Mouse (Mus musculus) midbrain, embryonic 11.5 days (tissue): ENCODE data around the gene Gm973. TPM values are rescaled to one million over a fixed set of nuclear protein-coding genes. Genes with fewer than 3 reads are reported as not detected.
A peak's percentile ranks its signal among the peaks of the same experiment; 100 is the strongest.

Experiments
- ATAC-seq: fragments of 200-750 bp; cut with Nextera tagmentation; 2 replicates; pipeline ENCODE4 v1.8.0; 2017; ENCODE audit warnings: moderate TSS enrichment, moderate library complexity; ENCODE audit not compliant: low FRiP score
- DNase-seq: peaks from one replicate; pipeline ENCODE4 v3.0.0; 2015; ENCODE audit warnings: low spot score; ENCODE audit errors: missing footprints
- H3K27ac ChIP-seq: fragments of 300-500 bp; sonication (generic); 2 replicates; pipeline ENCODE4 v1.5.1; 2014; ENCODE audit warnings: low read depth, low read length
- H3K27me3 ChIP-seq: fragments of 300-500 bp; sonication (generic); 2 replicates; pipeline ENCODE4 v1.6.1; 2014; ENCODE audit warnings: mild to moderate bottlenecking, low read length, moderate library complexity, mixed read lengths; ENCODE audit not compliant: control insufficient read depth, insufficient read depth
- H3K36me3 ChIP-seq: fragments of 300-500 bp; sonication (generic); 2 replicates; pipeline ENCODE4 v1.6.1; 2014; ENCODE audit warnings: mild to moderate bottlenecking, low read length, moderate library complexity, mixed read lengths; ENCODE audit not compliant: control insufficient read depth, insufficient read depth
- H3K4me1 ChIP-seq: fragments of 300-500 bp; sonication (generic); 2 replicates; pipeline ENCODE4 v1.6.1; 2014; ENCODE audit warnings: low read length; ENCODE audit not compliant: control insufficient read depth, insufficient read depth
- H3K4me2 ChIP-seq: fragments of 300-500 bp; sonication (generic); 2 replicates; pipeline ENCODE4 v1.6.1; 2014; ENCODE audit warnings: mild to moderate bottlenecking, moderate library complexity
- H3K4me3 ChIP-seq: fragments of 300-500 bp; sonication (generic); 2 replicates; pipeline ENCODE4 v1.5.1; 2014; ENCODE audit warnings: low read depth, low read length
- H3K9ac ChIP-seq: fragments of 300-500 bp; sonication (generic); 2 replicates; pipeline ENCODE4 v1.6.1; 2014; ENCODE audit warnings: low read length
- H3K9me3 ChIP-seq: fragments of 300-500 bp; sonication (generic); 2 replicates; pipeline ENCODE4 v1.6.1; 2016; ENCODE audit warnings: low read length; ENCODE audit not compliant: control insufficient read depth
- WGBS: fragments of 180-500 bp; shearing (Covaris S2); extraction: QIAGEN DNeasy Blood & Tissue Kit; methylation state at CpG from one replicate; pipeline ENCODE4 v1.1.7; 2014; 5-methylcytosine and 5-hydroxymethylcytosine counted together
- polyA plus RNA-seq: library from polyadenylated mRNA; unstranded; fragments of >200 nt; fragmentation: Nextera tagmentation; extraction: Ambion mirVana; gene quantifications from 2 replicates; pipeline ENCODE4 v1.2.1, GENCODE M21; 2014

Gm973 gene
- polyA plus RNA-seq, 1 experiment from 2014 or later = 7.0 TPM

- Histone ChIP-seq H3K4me2 (no peak overlapping the region), H3K27ac (no peak overlapping the region), H3K27me3 (no peaks in the 10 kb centered on the region), H3K9me3 (no peaks in the 10 kb centered on the region), H3K9ac (no peak overlapping the region), H3K4me1 (no peaks in the 10 kb centered on the region), H3K36me3 (no peaks in the 10 kb centered on the region), H3K4me3 (no peak overlapping the region)
- DNase-seq (no peak), ATAC-seq (no peak)
- WGBS = 65% methylated on average over 11 of the region's 11 CpGs
Measured at GRCm38 (mm10) chr1:59602531-59603416, 86.7 kb downstream of the Gm973 start.

- no peak overlapping the region for H3K4me3 ChIP-seq
- H3K27ac ChIP-seq = no peak overlapping the region
- no peaks in the 10 kb centered on the region for H3K4me1 ChIP-seq
- H3K9ac ChIP-seq = no peak overlapping the region
- H3K4me2 ChIP-seq = no peak overlapping the region
- no peaks in the 10 kb centered on the region for H3K36me3 ChIP-seq
- DNase-seq (no peak), ATAC-seq (no peak)
- no peaks in the 10 kb centered on the region for H3K27me3 ChIP-seq
- 92% methylated on average over 2 of the region's 2 CpGs for WGBS
- no peaks in the 10 kb centered on the region for H3K9me3 ChIP-seq
Measured at GRCm38 (mm10) chr1:59603417-59603712, 87.3 kb downstream of the Gm973 start.

GRCm38 (mm10) chr1:59603893-59604292, 87.8 kb downstream of the Gm973 start:
- Histone ChIP-seq H3K36me3 (no peaks in the 10 kb centered on the region), H3K4me2 (peak overlapping the region; percentile 19; the same call in 1 of the 2 replicates), H3K27ac (no peak overlapping the region), H3K9me3 (no peaks in the 10 kb centered on the region), H3K4me3 (no peak overlapping the region), H3K4me1 (no peaks in the 10 kb centered on the region), H3K27me3 (no peaks in the 10 kb centered on the region), H3K9ac (no peak overlapping the region)
- WGBS = 29% methylated on average over 11 of the region's 11 CpGs
- ATAC-seq = 0 out of 2 replicates have a peak, but pooled peaks have one; percentile 50
- DNase-seq = peak; percentile 93

- Histone ChIP-seq H3K9me3 (no peaks in the 10 kb centered on the region), H3K4me3 (no peak overlapping the region), H3K36me3 (no peaks in the 10 kb centered on the region), H3K27me3 (no peaks in the 10 kb centered on the region), H3K4me1 (no peaks in the 10 kb centered on the region), H3K27ac (no peak overlapping the region), H3K9ac (no peak overlapping the region), H3K4me2 (no peak overlapping the region)
- WGBS = 92% methylated on average over 13 of the region's 13 CpGs
- DNase-seq (no peak), ATAC-seq (no peak)
Measured at GRCm38 (mm10) chr1:59606479-59606878, 90.4 kb downstream of the Gm973 start.

- no peaks in the 10 kb centered on the region for H3K36me3 ChIP-seq
- H3K4me1 ChIP-seq = no peaks in the 10 kb centered on the region
- WGBS = 54% methylated on average over 7 of the region's 7 CpGs
- ATAC-seq = no peak
- H3K27me3 ChIP-seq = no peaks in the 10 kb centered on the region
- H3K27ac ChIP-seq = no peak overlapping the region
- H3K9ac ChIP-seq = no peak overlapping the region
- no peaks in the 10 kb centered on the region for H3K9me3 ChIP-seq
- H3K4me2 ChIP-seq = no peak overlapping the region
- no peak for DNase-seq
- H3K4me3 ChIP-seq = no peak overlapping the region
Measured at GRCm38 (mm10) chr1:59607071-59607470, 91.0 kb downstream of the Gm973 start.

GRCm38 (mm10) chr1:59608125-59608762, 92.2 kb downstream of the Gm973 start:
- Histone ChIP-seq H3K9ac (no peak overlapping the region), H3K27ac (no peak overlapping the region), H3K4me1 (no peaks in the 10 kb centered on the region), H3K4me2 (no peak overlapping the region), H3K27me3 (no peaks in the 10 kb centered on the region), H3K9me3 (no peaks in the 10 kb centered on the region), H3K36me3 (no peaks in the 10 kb centered on the region), H3K4me3 (no peak overlapping the region)
- no peak for ATAC-seq
- DNase-seq = no peak
- 90% methylated on average over 7 of the region's 7 CpGs for WGBS

GRCm38 (mm10) chr1:59608920-59609319, 92.9 kb downstream of the Gm973 start:
- Histone ChIP-seq H3K27ac (no peak overlapping the region), H3K4me2 (no peak overlapping the region), H3K27me3 (no peaks in the 10 kb centered on the region), H3K9me3 (no peaks in the 10 kb centered on the region), H3K4me3 (no peak overlapping the region), H3K4me1 (no peaks in the 10 kb centered on the region), H3K9ac (no peak overlapping the region), H3K36me3 (no peaks in the 10 kb centered on the region)
- ATAC-seq (no peak), DNase-seq (no peak)
- WGBS = 66% methylated on average over 5 of the region's 5 CpGs

GRCm38 (mm10) chr1:59609458-59609857, 93.4 kb downstream of the Gm973 start:
- DNase-seq = no peak
- 83% methylated on average over 4 of the region's 4 CpGs for WGBS
- no peak overlapping the region for H3K9ac ChIP-seq

GRCm38 (mm10) chr1:59609896-59610295, 93.8 kb downstream of the Gm973 start:
- DNase-seq (no peak), ATAC-seq (no peak)
- WGBS = 93% methylated on average over 10 of the region's 10 CpGs

More at GRCm38 (mm10) chr1:59609458-59609857, 93.4 kb downstream of the Gm973 start:
- Histone ChIP-seq H3K36me3 (no peaks in the 10 kb centered on the region), H3K4me2 (no peak overlapping the region), H3K4me1 (no peaks in the 10 kb centered on the region), H3K4me3 (no peak overlapping the region), H3K27ac (no peak overlapping the region), H3K9me3 (no peaks in the 10 kb centered on the region), H3K27me3 (no peaks in the 10 kb centered on the region)
- no peak for ATAC-seq

More at GRCm38 (mm10) chr1:59609896-59610295, 93.8 kb downstream of the Gm973 start:
- no peak overlapping the region for H3K9ac ChIP-seq
- H3K27me3 ChIP-seq = no peaks in the 10 kb centered on the region
- H3K36me3 ChIP-seq = no peaks in the 10 kb centered on the region
- H3K4me2 ChIP-seq = no peak overlapping the region
- H3K4me1 ChIP-seq = no peaks in the 10 kb centered on the region
- H3K4me3 ChIP-seq = no peak overlapping the region
- no peaks in the 10 kb centered on the region for H3K9me3 ChIP-seq
- no peak overlapping the region for H3K27ac ChIP-seq
